Mouse (Mus musculus): ENCODE measurements around the gene Pcca.

Gene Pcca

GRCm38 (mm10) chr14:122720989-122721388 is 186.9 kb downstream of the Pcca start:
- Histone ChIP-seq H3K27me3 (ENCODE audit: control insufficient read depth, insufficient read depth, low read length, poor library complexity, severe bottlenecking) (no peaks in the 10 kb centered on the region), H3K36me3 (ENCODE audit: control insufficient read depth, insufficient read depth, low read length, poor library complexity, severe bottlenecking) (0 out of 2 replicates have a peak, but pooled peaks cover 1% of the 10 kb centered on the region)
- DNase-seq (ENCODE audit: low read depth, low spot score) = no peak

GRCm38 (mm10) chr14:122721750-122722149 is 187.6 kb downstream of the Pcca start:
- DNase-seq (ENCODE audit: low read depth, low spot score) = no peak
- Histone ChIP-seq H3K36me3 (ENCODE audit: control insufficient read depth, insufficient read depth, low read length, poor library complexity, severe bottlenecking) (0 out of 2 replicates have a peak, but pooled peaks cover 1% of the 10 kb centered on the region), H3K27me3 (ENCODE audit: control insufficient read depth, insufficient read depth, low read length, poor library complexity, severe bottlenecking) (no peaks in the 10 kb centered on the region)

- Histone ChIP-seq H3K36me3 (ENCODE audit: control insufficient read depth, insufficient read depth, low read length, poor library complexity, severe bottlenecking) (0 out of 2 replicates have a peak, but pooled peaks cover 1% of the 10 kb centered on the region), H3K27me3 (ENCODE audit: control insufficient read depth, insufficient read depth, low read length, poor library complexity, severe bottlenecking) (no peaks in the 10 kb centered on the region)
- no peak for DNase-seq (ENCODE audit: low read depth, low spot score)
These were observed 192.3 kb downstream of the Pcca start for GRCm38 (mm10) chr14:122726456-122726855.

- DNase-seq (ENCODE audit: low read depth, low spot score) = no peak
- H3K36me3 ChIP-seq (ENCODE audit: control insufficient read depth, insufficient read depth, low read length, poor library complexity, severe bottlenecking) = no peaks in the 10 kb centered on the region
- H3K27me3 ChIP-seq (ENCODE audit: control insufficient read depth, insufficient read depth, low read length, poor library complexity, severe bottlenecking) = no peaks in the 10 kb centered on the region
These were observed 195.4 kb downstream of the Pcca start for GRCm38 (mm10) chr14:122729431-122730073.

- DNase-seq (ENCODE audit: low read depth, low spot score) = no peak
- H3K27me3 ChIP-seq (ENCODE audit: control insufficient read depth, insufficient read depth, low read length, poor library complexity, severe bottlenecking) = no peaks in the 10 kb centered on the region
- no peaks in the 10 kb centered on the region for H3K36me3 ChIP-seq (ENCODE audit: control insufficient read depth, insufficient read depth, low read length, poor library complexity, severe bottlenecking)
These were observed 196.9 kb downstream of the Pcca start for GRCm38 (mm10) chr14:122730921-122731551.

GRCm38 (mm10) chr14:122736806-122737205 is 202.7 kb downstream of the Pcca start:
- Histone ChIP-seq H3K27me3 (ENCODE audit: control insufficient read depth, insufficient read depth, low read length, poor library complexity, severe bottlenecking) (no peaks in the 10 kb centered on the region), H3K36me3 (ENCODE audit: control insufficient read depth, insufficient read depth, low read length, poor library complexity, severe bottlenecking) (no peaks in the 10 kb centered on the region)
- DNase-seq (ENCODE audit: low read depth, low spot score) = no peak

- H3K36me3 ChIP-seq (ENCODE audit: control insufficient read depth, insufficient read depth, low read length, poor library complexity, severe bottlenecking) = no peaks in the 10 kb centered on the region
- H3K27me3 ChIP-seq (ENCODE audit: control insufficient read depth, insufficient read depth, low read length, poor library complexity, severe bottlenecking) = no peaks in the 10 kb centered on the region
- peak; percentile 8 for DNase-seq (ENCODE audit: low read depth, low spot score)
These were observed 214.0 kb downstream of the Pcca start for GRCm38 (mm10) chr14:122747860-122748842.

- H3K36me3 ChIP-seq (ENCODE audit: control insufficient read depth, insufficient read depth, low read length, poor library complexity, severe bottlenecking) = no peaks in the 10 kb centered on the region
- no peaks in the 10 kb centered on the region for H3K27me3 ChIP-seq (ENCODE audit: control insufficient read depth, insufficient read depth, low read length, poor library complexity, severe bottlenecking)
- DNase-seq (ENCODE audit: low read depth, low spot score) = no peak
These were observed 217.4 kb downstream of the Pcca start for GRCm38 (mm10) chr14:122751552-122751951.

- Histone ChIP-seq H3K27me3 (ENCODE audit: control insufficient read depth, insufficient read depth, low read length, poor library complexity, severe bottlenecking) (no peaks in the 10 kb centered on the region), H3K36me3 (ENCODE audit: control insufficient read depth, insufficient read depth, low read length, poor library complexity, severe bottlenecking) (no peaks in the 10 kb centered on the region)
- DNase-seq (ENCODE audit: low read depth, low spot score) = no peak
These were observed 219.2 kb downstream of the Pcca start for GRCm38 (mm10) chr14:122753278-122753677.

GRCm38 (mm10) chr14:122754311-122754710 is 220.2 kb downstream of the Pcca start:
- no peaks in the 10 kb centered on the region for H3K27me3 ChIP-seq (ENCODE audit: control insufficient read depth, insufficient read depth, low read length, poor library complexity, severe bottlenecking)
- DNase-seq (ENCODE audit: low read depth, low spot score) = no peak
- no peaks in the 10 kb centered on the region for H3K36me3 ChIP-seq (ENCODE audit: control insufficient read depth, insufficient read depth, low read length, poor library complexity, severe bottlenecking)

- DNase-seq (ENCODE audit: low read depth, low spot score) = no peak
- Histone ChIP-seq H3K36me3 (ENCODE audit: control insufficient read depth, insufficient read depth, low read length, poor library complexity, severe bottlenecking) (no peaks in the 10 kb centered on the region), H3K27me3 (ENCODE audit: control insufficient read depth, insufficient read depth, low read length, poor library complexity, severe bottlenecking) (no peaks in the 10 kb centered on the region)
These were observed 221.4 kb downstream of the Pcca start for GRCm38 (mm10) chr14:122755559-122755958.

- no peak for DNase-seq (ENCODE audit: low read depth, low spot score)
- no peaks in the 10 kb centered on the region for H3K36me3 ChIP-seq (ENCODE audit: control insufficient read depth, insufficient read depth, low read length, poor library complexity, severe bottlenecking)
- no peaks in the 10 kb centered on the region for H3K27me3 ChIP-seq (ENCODE audit: control insufficient read depth, insufficient read depth, low read length, poor library complexity, severe bottlenecking)
These were observed 222.5 kb downstream of the Pcca start for GRCm38 (mm10) chr14:122756671-122757070.

GRCm38 (mm10) chr14:122759890-122760289 is 225.8 kb downstream of the Pcca start:
- H3K27me3 ChIP-seq (ENCODE audit: control insufficient read depth, insufficient read depth, low read length, poor library complexity, severe bottlenecking) = no peaks in the 10 kb centered on the region

GRCm38 (mm10) chr14:122760803-122761202 is 226.7 kb downstream of the Pcca start:
- Histone ChIP-seq H3K36me3 (ENCODE audit: control insufficient read depth, insufficient read depth, low read length, poor library complexity, severe bottlenecking) (no peaks in the 10 kb centered on the region), H3K27me3 (ENCODE audit: control insufficient read depth, insufficient read depth, low read length, poor library complexity, severe bottlenecking) (no peaks in the 10 kb centered on the region)
- no peak for DNase-seq (ENCODE audit: low read depth, low spot score)

More at GRCm38 (mm10) chr14:122759890-122760289, 225.8 kb downstream of the Pcca start:
- no peak for DNase-seq (ENCODE audit: low read depth, low spot score)
- H3K36me3 ChIP-seq (ENCODE audit: control insufficient read depth, insufficient read depth, low read length, poor library complexity, severe bottlenecking) = no peaks in the 10 kb centered on the region

- Histone ChIP-seq H3K27me3 (ENCODE audit: control insufficient read depth, insufficient read depth, low read length, poor library complexity, severe bottlenecking) (no peaks in the 10 kb centered on the region), H3K36me3 (ENCODE audit: control insufficient read depth, insufficient read depth, low read length, poor library complexity, severe bottlenecking) (no peaks in the 10 kb centered on the region)
- no peak for DNase-seq (ENCODE audit: low read depth, low spot score)
These were observed 228.5 kb downstream of the Pcca start for GRCm38 (mm10) chr14:122762603-122763002.

Measured in splenic B cell, adult 2 months (primary cell).